Mouse (Mus musculus) lung, postnatal 0 days (tissue): ENCODE measurements around the gene Mus81. TPM values are rescaled to one million over a fixed set of nuclear protein-coding genes. Genes with fewer than 3 reads are reported as not detected.

Experiments used
- ATAC-seq: fragments of 200-750 bp; cut with Nextera tagmentation; 2 replicates; pipeline ENCODE4 v1.8.0; 2017; ENCODE audit warnings: moderate library complexity
- DNase-seq: peaks from one replicate; pipeline ENCODE4 v3.0.0-alpha.2; 2016; ENCODE audit warnings: low spot score
- H3K27ac ChIP-seq: fragments of 300-500 bp; sonication (generic); 2 replicates; pipeline ENCODE4 v1.5.1; 2014; ENCODE audit warnings: antibody characterized with exemption, mild to moderate bottlenecking, low read length, mixed read lengths
- H3K27me3 ChIP-seq: fragments of 300-500 bp; sonication (generic); replicated peaks from 2 replicates; pipeline ENCODE4 v1.6.1; 2014; ENCODE audit warnings: low read length, mixed read lengths; ENCODE audit not compliant: insufficient read depth
- H3K36me3 ChIP-seq: fragments of 300-500 bp; sonication (generic); 2 replicates; pipeline ENCODE4 v1.6.1; 2014; ENCODE audit warnings: low read length, mixed read lengths; ENCODE audit not compliant: insufficient read depth
- H3K4me1 ChIP-seq: fragments of 300-500 bp; sonication (generic); 2 replicates; pipeline ENCODE4 v1.6.1; 2014; ENCODE audit warnings: antibody characterized with exemption, low read depth, low read length, mixed read lengths; ENCODE audit not compliant: insufficient read depth
- H3K4me2 ChIP-seq: fragments of 300-500 bp; sonication (generic); replicated peaks from 2 replicates; pipeline ENCODE4 v1.6.1; 2014; ENCODE audit warnings: low read depth, mild to moderate bottlenecking, low read length, moderate library complexity, mixed read lengths
- H3K4me3 ChIP-seq: fragments of 300-500 bp; sonication (generic); 2 replicates; pipeline ENCODE4 v1.5.1; 2014; ENCODE audit warnings: low read depth, low read length
- H3K9ac ChIP-seq: fragments of 300-500 bp; sonication (generic); replicated peaks from 2 replicates; pipeline ENCODE4 v1.6.1; 2014; ENCODE audit warnings: low read depth, mild to moderate bottlenecking
- H3K9me3 ChIP-seq: fragments of 300-500 bp; sonication (generic); 2 replicates; pipeline ENCODE4 v1.6.1; 2016; ENCODE audit warnings: low read length, mixed read lengths
- CTCF ChIP-seq: IDR thresholded peaks from 2 replicates; pipeline ENCODE4 v1.5.1; 2016; ENCODE audit warnings: antibody characterized with exemption, mild to moderate bottlenecking
- EP300 ChIP-seq: IDR thresholded peaks from 2 replicates; pipeline ENCODE4 v1.6.1; 2016; ENCODE audit warnings: antibody characterized with exemption, mild to moderate bottlenecking, control low read depth
- WGBS: fragments of 180-500 bp; shearing (Covaris S2); extraction: QIAGEN DNeasy Blood & Tissue Kit; methylation state at CpG from one replicate; pipeline ENCODE4 v1.1.7; 2014; 5-methylcytosine and 5-hydroxymethylcytosine counted together
- polyA plus RNA-seq: library from polyadenylated mRNA; unstranded; fragments of >200 nt; fragmentation: Nextera tagmentation; extraction: Ambion mirVana; gene quantifications from 2 replicates; pipeline ENCODE4 v1.2.1, GENCODE M21; 2015

The Mus81 gene
- polyA plus RNA-seq, 1 experiment from 2014 or later, result 50.2 TPM

DNA sequence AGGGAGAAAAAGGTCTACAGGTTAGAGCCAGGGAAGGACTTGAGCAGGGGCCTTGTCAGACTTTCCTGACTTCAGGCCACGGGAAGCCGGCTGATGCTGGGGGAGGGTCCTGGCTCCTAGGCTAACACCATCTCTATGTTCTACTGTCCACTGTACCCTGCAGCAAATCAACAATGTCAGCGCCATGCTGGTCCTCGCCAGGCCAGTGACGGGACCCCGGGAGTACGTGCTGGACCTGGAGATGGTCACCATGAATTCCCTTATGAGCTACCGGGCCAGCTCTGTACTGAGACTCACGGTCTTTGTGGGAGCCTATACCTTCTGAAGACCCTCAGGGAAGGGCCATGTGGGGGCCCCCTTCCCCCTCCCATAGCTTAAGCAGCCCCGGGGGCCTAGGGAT lies 6.8 kb downstream of the Mus81 start:
- peaks cover 6% of the 10 kb centered on the region; the same call in 1 of the 2 replicates for H3K4me1 ChIP-seq
- peaks cover 18% of the 10 kb centered on the region for H3K36me3 ChIP-seq
- ATAC-seq, result no peak
- 89% methylated on average over 10 of the region's 10 CpGs for WGBS
- H3K27ac ChIP-seq, result no peak overlapping the region
- H3K9me3 ChIP-seq, result no peaks in the 10 kb centered on the region
- no peak overlapping the region for H3K9ac ChIP-seq
- no peak overlapping the region for H3K4me3 ChIP-seq
- H3K4me2 ChIP-seq, result no peak overlapping the region
- H3K27me3 ChIP-seq, result no peaks in the 10 kb centered on the region
- no peak for DNase-seq
- TF ChIP-seq CTCF (no peak), EP300 (no peak)

DNA sequence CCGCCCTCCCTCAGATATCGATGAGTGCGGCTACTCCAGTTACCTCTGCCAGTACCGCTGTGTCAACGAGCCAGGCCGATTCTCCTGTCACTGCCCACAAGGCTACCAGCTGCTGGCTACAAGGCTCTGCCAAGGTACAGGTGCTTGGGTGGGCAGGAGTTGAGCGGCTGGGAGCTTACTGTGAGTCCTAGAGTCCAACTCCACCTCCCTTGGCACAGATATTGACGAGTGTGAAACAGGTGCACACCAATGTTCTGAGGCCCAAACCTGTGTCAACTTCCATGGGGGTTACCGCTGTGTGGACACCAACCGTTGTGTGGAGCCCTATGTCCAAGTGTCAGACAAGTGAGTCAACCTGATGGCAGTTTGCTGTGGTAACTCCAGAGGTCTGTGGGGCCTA lies 8.2 kb downstream of the Mus81 start:
- H3K4me2 ChIP-seq, result no peak overlapping the region
- DNase-seq (no peak), ATAC-seq (no peak)
- peaks cover 2% of the 10 kb centered on the region; the same call in 1 of the 2 replicates for H3K4me1 ChIP-seq
- TF ChIP-seq CTCF, result no peak
- no peaks in the 10 kb centered on the region for H3K9me3 ChIP-seq
- 84% methylated on average over 10 of the region's 10 CpGs for WGBS
- H3K27ac ChIP-seq, result no peak overlapping the region
- no peak overlapping the region for H3K9ac ChIP-seq
- H3K36me3 ChIP-seq, result peaks cover 18% of the 10 kb centered on the region
- no peaks in the 10 kb centered on the region for H3K27me3 ChIP-seq
- no peak overlapping the region for H3K4me3 ChIP-seq

GRCm38 (mm10) chr19:5477668-5478300 lies 10.4 kb downstream of the Mus81 start:
- H3K27me3 ChIP-seq, result no peaks in the 10 kb centered on the region
- no peak overlapping the region for H3K4me2 ChIP-seq
- no peak overlapping the region for H3K4me3 ChIP-seq
- no peak overlapping the region for H3K27ac ChIP-seq
- no peaks in the 10 kb centered on the region for H3K9me3 ChIP-seq
- TF ChIP-seq EP300 (no peak), CTCF (no peak)
- H3K4me1 ChIP-seq, result peaks cover 2% of the 10 kb centered on the region; the same call in 1 of the 2 replicates
- 82% methylated on average over 18 of the region's 18 CpGs for WGBS
- H3K9ac ChIP-seq, result no peak overlapping the region
- peaks cover 15% of the 10 kb centered on the region; the same call in 1 of the 2 replicates for H3K36me3 ChIP-seq
- DNase-seq (no peak), ATAC-seq (no peak)

GRCm38 (mm10) chr19:5477004-5477667 lies 11.1 kb downstream of the Mus81 start:
- no peaks in the 10 kb centered on the region for H3K9me3 ChIP-seq
- no peak overlapping the region for H3K27ac ChIP-seq
- TF ChIP-seq EP300 (no peak), CTCF (no peak)
- DNase-seq (no peak), ATAC-seq (no peak)
- H3K4me2 ChIP-seq, result no peak overlapping the region
- peaks cover 9% of the 10 kb centered on the region; the same call in 1 of the 2 replicates for H3K36me3 ChIP-seq
- no peak overlapping the region for H3K4me3 ChIP-seq
- H3K4me1 ChIP-seq, result peaks cover 2% of the 10 kb centered on the region; the same call in 1 of the 2 replicates
- WGBS, result 85% methylated on average over 10 of the region's 10 CpGs
- H3K9ac ChIP-seq, result no peak overlapping the region
- H3K27me3 ChIP-seq, result no peaks in the 10 kb centered on the region

GRCm38 (mm10) chr19:5475069-5475714 lies 13.0 kb downstream of the Mus81 start:
- DNase-seq (no peak), ATAC-seq (peak; percentile 23)
- H3K27me3 ChIP-seq, result no peaks in the 10 kb centered on the region
- H3K27ac ChIP-seq, result peak overlapping the region; percentile 81
- WGBS, result 15% methylated on average over 13 of the region's 13 CpGs
- peak overlapping the region; percentile 92 for H3K4me2 ChIP-seq
- peaks cover 2% of the 10 kb centered on the region; the same call in 1 of the 2 replicates for H3K4me1 ChIP-seq
- H3K9ac ChIP-seq, result peak overlapping the region; percentile 64
- H3K9me3 ChIP-seq, result no peaks in the 10 kb centered on the region
- 0 out of 2 replicates have a peak, but pooled peaks cover 4% of the 10 kb centered on the region for H3K36me3 ChIP-seq
- peak overlapping the region; percentile 57 for H3K4me3 ChIP-seq
- no peak for TF ChIP-seq EP300
- no peak for TF ChIP-seq CTCF
